Mouse (Mus musculus) gastrocnemius, adult 8-10 months (tissue): ENCODE results near the gene Olfr1414. TPM values are rescaled to one million over a fixed set of nuclear protein-coding genes. Genes with fewer than 3 reads are reported as not detected.
"Not testable (repeated sequence)": the region's sequence is repeated elsewhere in the genome, so short reads cannot be mapped to it uniquely, and the experiment has no call there.

ENCODE experiments used
- DNase-seq, 2 experiments: peaks; one replicate each; pipeline ENCODE4 v3.0.0; 2022; ENCODE audit warnings: low spot score in 2 of 2
- microRNA-seq: library from miRNA; unstranded; fragments of <30 nt; microRNA quantifications from one replicate; pipeline ENCODE4 v1.2.0, GENCODE M21; 2022
- total RNA-seq, 4 experiments: library from RNA; stranded (reverse); gene quantifications; 2 replicates each; pipeline ENCODE4 v1.2.4; 2022

Gene Olfr1414
- not detected for total RNA-seq

- DNase-seq: no peak
These were observed at the start of gene Olfr1414 for GRCm38 (mm10) chr1:92518561-92518960. Olfr1414 (minus strand) TSS chr1:92518661.

DNA sequence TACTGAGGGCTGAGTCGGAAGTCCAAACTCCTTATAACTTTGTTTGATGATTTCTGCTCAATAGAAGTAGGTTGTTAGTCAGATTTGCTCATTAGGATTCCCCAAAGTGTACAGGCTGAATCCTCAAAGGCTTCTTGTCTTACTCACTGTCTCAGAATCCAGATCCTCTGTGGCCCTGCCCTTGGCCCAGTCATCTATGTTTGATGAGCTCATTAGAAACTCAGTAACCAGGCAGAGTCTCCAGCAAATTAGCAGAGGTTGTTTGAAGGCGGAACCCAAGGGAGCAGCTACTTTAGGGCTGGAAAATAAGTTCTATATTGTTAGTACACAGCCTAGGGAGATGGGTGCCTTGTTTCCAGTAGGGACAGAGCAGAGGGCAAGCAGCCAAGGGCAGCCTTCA is 27.5 kb upstream of the Olfr1414 start:
- DNase-seq: no peak

GRCm38 (mm10) chr1:92539071-92539470 is 20.6 kb upstream of the Olfr1414 start:
- DNase-seq: no peak

GRCm38 (mm10) chr1:92536972-92537371 is 18.5 kb upstream of the Olfr1414 start:
- no peak for DNase-seq

DNA sequence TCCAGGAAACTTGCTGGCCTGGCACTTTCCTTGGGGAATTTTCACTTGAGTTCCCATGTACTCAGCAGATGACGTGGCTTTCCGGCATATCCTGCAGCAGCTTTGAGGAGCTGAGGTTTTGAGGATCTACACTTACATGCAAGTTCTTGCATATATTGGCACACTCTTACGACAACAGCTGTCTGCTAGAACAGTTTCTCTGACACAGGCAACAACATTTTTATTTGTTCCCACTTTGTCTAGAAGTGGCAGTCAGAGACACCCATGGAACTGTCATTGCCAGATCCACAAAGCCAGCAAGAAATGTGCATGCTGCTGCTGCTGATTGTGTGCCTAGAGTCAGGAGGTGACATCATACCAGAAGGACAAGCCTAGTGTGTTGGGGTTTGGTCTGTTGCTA is 5.3 kb upstream of the Olfr1414 start:
- DNase-seq: no peak

GRCm38 (mm10) chr1:92521376-92521775 is 2.9 kb upstream of the Olfr1414 start:
- DNase-seq: no peak

DNA sequence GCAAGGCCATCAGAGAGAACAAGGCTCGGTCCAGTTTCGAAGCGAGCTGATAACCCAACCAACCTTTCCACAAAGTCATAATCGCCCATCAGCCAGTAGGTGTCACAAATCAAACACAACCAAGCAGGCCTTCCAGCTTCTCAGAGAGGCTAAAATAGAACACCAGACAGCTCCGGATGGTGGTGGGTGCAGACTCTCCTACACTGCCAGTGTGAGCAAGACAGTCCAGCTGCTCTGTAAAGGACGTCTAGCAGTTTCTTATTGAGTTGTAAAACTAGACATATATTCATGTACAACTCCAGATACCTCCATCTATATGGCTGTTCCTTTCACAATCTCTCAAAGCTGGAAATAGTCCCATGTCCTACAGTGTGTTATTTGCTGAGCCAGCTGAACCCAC is 585 bp upstream of the Olfr1414 start:
- DNase-seq: no peak

DNA sequence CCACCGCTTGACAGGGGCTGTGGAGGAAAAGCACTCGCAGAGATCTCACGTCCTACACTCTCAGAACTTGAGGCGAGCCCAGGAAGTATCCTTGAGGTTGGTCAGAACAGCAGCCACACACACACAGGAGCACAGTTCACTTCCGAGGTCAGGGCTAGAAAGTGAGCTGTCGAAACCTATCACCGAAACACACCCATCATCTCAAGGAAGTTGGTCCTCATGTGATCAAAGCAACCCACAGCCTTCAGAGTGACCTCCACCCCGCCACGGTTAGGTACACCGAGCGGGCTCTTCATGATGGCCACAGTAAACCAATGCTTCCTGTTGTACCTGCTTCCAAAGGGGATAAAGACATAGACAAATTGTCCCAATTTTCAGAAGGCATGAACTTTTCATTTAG is 3.1 kb downstream of the Olfr1414 start:
- no peak for DNase-seq

DNA sequence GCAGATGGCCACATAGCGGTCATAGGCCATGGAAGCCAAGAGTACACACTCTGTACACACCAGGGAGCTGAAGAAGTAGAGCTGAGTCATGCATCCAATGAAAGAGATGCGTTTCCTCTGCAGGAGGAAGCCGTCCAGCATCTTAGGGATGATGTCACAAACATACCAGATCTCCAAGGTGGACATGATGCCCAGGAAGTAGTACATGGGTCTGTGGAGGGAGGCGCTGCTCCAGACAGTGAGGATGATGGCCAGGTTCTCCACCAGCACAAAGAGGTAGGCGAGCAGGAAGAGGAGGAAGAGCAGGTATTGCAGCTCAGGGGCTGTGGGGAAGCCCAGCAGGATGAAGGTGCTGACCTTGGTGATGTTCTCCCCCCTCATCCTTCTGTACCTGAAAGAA is 6.8 kb downstream of the Olfr1414 start:
- DNase-seq: not testable (repeated sequence)

GRCm38 (mm10) chr1:92496001-92496400 is 22.5 kb downstream of the Olfr1414 start, which contains the start of gene Olfr1415:
Olfr1415 (minus strand) TSS chr1:92496101.
- no peak for DNase-seq

- no peak for DNase-seq
These were observed 33.4 kb downstream of the Olfr1414 start, which contains the start of gene Olfr1416 for GRCm38 (mm10) chr1:92485013-92485412. Olfr1416 (minus strand) TSS chr1:92485113.

DNA sequence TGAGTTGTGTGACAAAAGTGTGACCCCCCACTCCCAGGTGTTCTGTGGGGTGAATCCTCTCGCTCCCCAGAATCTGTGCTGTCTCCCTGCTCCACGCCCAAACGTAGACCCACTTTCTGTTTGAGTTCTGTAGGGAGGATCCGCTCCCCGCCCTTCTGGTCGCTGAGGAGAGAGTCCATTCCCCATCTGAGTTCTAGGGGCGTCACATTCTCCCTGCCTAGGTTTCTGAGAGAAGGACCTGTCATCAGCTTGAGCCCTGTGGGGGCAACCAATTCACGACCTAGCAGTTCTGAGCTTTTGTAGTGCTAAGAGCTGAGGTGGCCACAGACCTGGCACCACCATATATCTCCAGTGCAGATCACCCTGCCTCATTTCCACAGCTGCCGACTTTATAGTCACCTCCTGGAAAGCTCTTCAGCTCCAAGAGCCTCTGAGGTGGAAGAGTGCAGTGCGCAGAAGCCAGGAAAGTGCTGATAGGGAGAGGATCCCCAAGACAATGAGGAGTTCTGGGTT is 44.3 kb downstream of the Olfr1414 start:
- DNase-seq: no peak

- peak; percentile 88 for DNase-seq
These were observed 45.1 kb downstream of the Olfr1414 start, which contains the start of gene Ndufa10 for GRCm38 (mm10) chr1:92473165-92474041. Ndufa10 (minus strand) TSS chr1:92473860.

DNA sequence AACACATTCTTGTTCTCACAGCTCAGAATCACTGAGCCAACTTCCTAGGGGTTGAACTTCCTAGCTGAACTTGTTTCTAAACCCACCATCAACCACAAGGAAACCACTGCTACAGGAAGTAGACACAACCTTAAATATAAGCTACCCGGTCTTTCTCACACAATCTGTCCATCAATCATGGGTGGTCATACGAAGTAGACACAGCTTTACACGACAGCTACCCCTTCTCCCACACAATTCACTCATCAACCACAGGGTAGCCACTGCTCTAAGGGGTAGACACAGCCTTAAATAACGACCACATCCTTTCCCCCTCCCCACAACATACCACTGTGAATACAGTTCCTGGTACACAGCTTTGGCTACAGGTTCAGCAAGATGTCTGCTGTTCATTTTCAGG is 49.6 kb downstream of the Olfr1414 start:
- DNase-seq: no peak

DNA sequence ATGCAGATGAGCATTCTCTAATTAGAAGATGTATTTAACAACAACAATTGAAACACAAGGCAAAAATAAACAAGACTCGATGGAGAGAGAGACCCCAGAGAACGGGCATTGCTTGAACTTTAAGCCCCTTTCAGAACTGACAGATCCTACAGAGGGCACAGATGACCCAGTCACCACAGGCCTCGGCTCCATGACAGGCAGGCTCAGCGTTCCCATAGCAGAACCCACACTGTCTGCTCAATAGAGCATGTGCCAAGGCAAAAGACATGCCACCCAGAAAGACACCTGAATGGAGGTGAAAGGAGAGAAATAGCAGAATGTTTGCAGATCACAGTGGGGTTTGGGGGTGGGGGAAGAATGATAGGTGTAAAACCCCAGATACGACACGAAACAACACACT is 60.0 kb downstream of the Olfr1414 start:
- DNase-seq: no peak

DNA sequence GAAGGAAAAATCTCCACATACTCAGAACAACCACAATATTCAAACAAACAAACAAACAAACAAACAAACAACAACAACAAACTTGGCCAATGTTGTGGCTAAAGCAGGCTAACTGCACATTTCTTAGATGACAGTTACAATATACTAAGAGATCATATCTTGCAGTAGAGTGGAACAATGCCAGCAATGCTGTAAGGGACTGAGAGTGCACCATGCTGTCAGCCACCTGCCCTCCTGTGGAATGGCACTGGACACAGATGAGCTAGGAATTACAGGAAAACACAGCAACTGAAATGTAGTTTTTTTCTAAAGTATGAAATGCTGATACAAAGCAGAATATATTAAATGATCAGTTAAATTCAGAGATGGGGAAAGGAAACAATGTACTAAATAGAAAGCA is 60.7 kb downstream of the Olfr1414 start:
- no peak for DNase-seq

Small RNA genes lying within 50 kb of the gene (microRNA-seq; reads per million reads assigned to microRNA genes)
- 5.8 reads per million for gene Mir6900

Other genes with a start within 250 kb of the Olfr1414 start
- gene Ndufa10, start 44.8 kb downstream of the Olfr1414 start, total RNA-seq: 100 to 1,000 TPM; 379 to 417 (median 390) TPM
- not detected for gene Olfr1416, start 33.5 kb downstream of the Olfr1414 start, total RNA-seq
- gene Olfr1415, start 22.6 kb downstream of the Olfr1414 start, total RNA-seq: not detected
- gene Olfr1413, start 52.7 kb upstream of the Olfr1414 start, total RNA-seq: not detected
- not detected for gene Olfr1412, start 67.1 kb upstream of the Olfr1414 start, total RNA-seq
- gene Olfr1411, start 75.8 kb upstream of the Olfr1414 start, total RNA-seq: not detected
- gene Olfr1410, start 87.1 kb upstream of the Olfr1414 start, total RNA-seq: not detected
- gene Olfr12, start 99.1 kb upstream of the Olfr1414 start, total RNA-seq: not detected
- 100 to 1,000 TPM; 189 to 223 (median 200) TPM for gene Cops9, start 123.3 kb upstream of the Olfr1414 start, total RNA-seq
- gene Otos, start 130.2 kb upstream of the Olfr1414 start, total RNA-seq: not detected